Mouse (Mus musculus) lung, adult 2 months (tissue): ENCODE measurements around the gene Ccdc86.

Experiments used
- CTCF ChIP-seq: fragments of 200-500 bp; IDR thresholded peaks from 2 replicates; pipeline ENCODE4 v1.5.1; 2011; ENCODE audit warnings: mild to moderate bottlenecking, low read length, control low read depth; ENCODE audit not compliant: insufficient read depth
- POLR2A ChIP-seq: fragments of 200-500 bp; IDR thresholded peaks from 2 replicates; pipeline ENCODE4 v1.6.1; 2011; ENCODE audit warnings: low read depth, mild to moderate bottlenecking, control low read depth, low read length, borderline replicate concordance; ENCODE audit errors: extremely low read depth

GRCm38 (mm10) chr19:10948416-10948815 is 650 bp downstream of the Ccdc86 start:
- TF ChIP-seq POLR2A (no peak), CTCF (no peak)
